Mouse (Mus musculus) bone marrow macrophage, adult 2 months (primary cell): Measurements from ENCODE around the gene Top1. TPM values are rescaled to one million over a fixed set of nuclear protein-coding genes. Genes with fewer than 3 reads are reported as not detected.

Source experiments
- H3K27ac ChIP-seq: 2 replicates; pipeline ENCODE4 v1.5.1; 2012; ENCODE audit warnings: low read depth, low read length; ENCODE audit not compliant: insufficient read depth
- H3K4me1 ChIP-seq: 2 replicates; pipeline ENCODE4 v1.6.1; 2012; ENCODE audit warnings: low read length; ENCODE audit not compliant: control insufficient read depth, insufficient read depth
- H3K4me3 ChIP-seq: 2 replicates; pipeline ENCODE4 v1.5.1; 2012; ENCODE audit warnings: mild to moderate bottlenecking, low read length, moderate library complexity; ENCODE audit not compliant: insufficient read depth
- CTCF ChIP-seq: IDR thresholded peaks from 2 replicates; pipeline ENCODE4 v1.5.1; 2012; ENCODE audit warnings: low read depth, mild to moderate bottlenecking, low read length, moderate library complexity
- POLR2A ChIP-seq: IDR thresholded peaks from 2 replicates; pipeline ENCODE4 v1.6.1; 2012; ENCODE audit warnings: mild to moderate bottlenecking, low read depth, low read length, borderline replicate concordance
- polyA plus RNA-seq: library from polyadenylated mRNA; stranded (reverse); fragments of >200 nt; gene quantifications from 2 replicates; pipeline ENCODE4 v1.2.4, GENCODE M21; 2012; ENCODE audit not compliant: missing spikeins, insufficient read depth, insufficient read length

Top1 gene
- polyA plus RNA-seq, 1 experiment, result 42.9 TPM

- Histone ChIP-seq H3K4me3 (no peak overlapping the region), H3K27ac (no peak overlapping the region), H3K4me1 (peaks cover 12% of the 10 kb centered on the region)
- TF ChIP-seq CTCF (no peak), POLR2A (no peak)
Measured at GRCm38 (mm10) chr2:160738354-160738753, 92.7 kb downstream of the Top1 start.

GRCm38 (mm10) chr2:160739647-160740356, 94.1 kb downstream of the Top1 start:
- Histone ChIP-seq H3K4me1 (peaks cover 17% of the 10 kb centered on the region), H3K4me3 (no peak overlapping the region), H3K27ac (no peak overlapping the region)
- no peak for TF ChIP-seq CTCF
- TF ChIP-seq POLR2A, result no peak

- Histone ChIP-seq H3K4me3 (no peak overlapping the region), H3K4me1 (peaks cover 20% of the 10 kb centered on the region), H3K27ac (no peak overlapping the region)
- TF ChIP-seq CTCF (no peak), POLR2A (no peak)
Measured at GRCm38 (mm10) chr2:160740521-160741156, 95.0 kb downstream of the Top1 start.

GRCm38 (mm10) chr2:160741580-160741979, 95.9 kb downstream of the Top1 start:
- H3K4me1 ChIP-seq, result peaks cover 20% of the 10 kb centered on the region

DNA sequence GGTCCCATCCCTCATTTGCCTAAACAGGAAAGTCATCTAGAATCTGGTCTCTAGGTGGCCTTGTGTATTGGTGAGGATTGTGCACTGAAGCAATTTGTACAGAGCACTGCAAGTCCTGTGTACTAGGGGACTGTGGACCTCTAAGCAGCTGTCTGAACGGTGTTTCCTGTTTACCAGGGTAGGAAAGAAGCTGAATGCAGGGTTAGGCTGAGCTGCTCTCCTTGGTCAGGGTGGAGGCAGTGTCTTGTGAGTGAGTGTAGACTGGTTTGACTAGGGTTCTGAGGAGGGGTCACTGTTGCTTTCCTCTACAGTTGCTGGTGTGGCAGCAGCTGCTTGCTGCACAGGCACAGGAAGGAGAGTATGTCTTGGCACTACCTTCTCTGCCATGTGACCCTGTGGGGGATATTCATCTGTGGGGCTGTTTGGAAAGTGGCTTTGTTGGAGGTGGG, 96.5 kb downstream of the Top1 start:
- Histone ChIP-seq H3K4me3 (no peak overlapping the region), H3K4me1 (peaks cover 20% of the 10 kb centered on the region), H3K27ac (no peak overlapping the region)
- no peak for TF ChIP-seq CTCF
- no peak for TF ChIP-seq POLR2A

More at GRCm38 (mm10) chr2:160741580-160741979, 95.9 kb downstream of the Top1 start:
- TF ChIP-seq CTCF (no peak), POLR2A (no peak)
- no peak overlapping the region for H3K4me3 ChIP-seq
- no peak overlapping the region for H3K27ac ChIP-seq

- H3K4me1 ChIP-seq, result peaks cover 20% of the 10 kb centered on the region
- H3K4me3 ChIP-seq, result no peak overlapping the region
- H3K27ac ChIP-seq, result no peak overlapping the region
- TF ChIP-seq POLR2A, result no peak
Measured at GRCm38 (mm10) chr2:160744040-160744822, 98.5 kb downstream of the Top1 start.

DNA sequence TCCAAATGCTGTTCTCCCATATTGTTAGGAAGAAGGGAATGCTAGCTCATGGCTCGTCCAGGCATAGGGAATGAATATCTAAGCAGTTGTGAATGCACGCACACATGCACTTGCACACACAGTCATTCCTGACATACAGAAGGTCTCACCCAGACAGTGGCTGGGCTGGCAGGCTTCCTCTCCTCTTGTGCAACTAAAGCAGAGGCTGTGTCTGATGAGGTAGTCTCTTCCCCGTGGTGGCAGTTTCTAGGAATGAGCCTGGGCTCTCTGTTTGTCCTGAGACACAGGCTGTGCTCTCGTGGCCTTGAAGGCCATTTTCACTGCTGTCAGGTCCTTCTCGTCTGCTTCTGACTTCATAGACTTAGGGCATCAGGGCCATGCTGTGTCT, 99.1 kb downstream of the Top1 start:
- Histone ChIP-seq H3K27ac (no peak overlapping the region), H3K4me3 (no peak overlapping the region), H3K4me1 (peaks cover 20% of the 10 kb centered on the region)
- no peak for TF ChIP-seq POLR2A

DNA sequence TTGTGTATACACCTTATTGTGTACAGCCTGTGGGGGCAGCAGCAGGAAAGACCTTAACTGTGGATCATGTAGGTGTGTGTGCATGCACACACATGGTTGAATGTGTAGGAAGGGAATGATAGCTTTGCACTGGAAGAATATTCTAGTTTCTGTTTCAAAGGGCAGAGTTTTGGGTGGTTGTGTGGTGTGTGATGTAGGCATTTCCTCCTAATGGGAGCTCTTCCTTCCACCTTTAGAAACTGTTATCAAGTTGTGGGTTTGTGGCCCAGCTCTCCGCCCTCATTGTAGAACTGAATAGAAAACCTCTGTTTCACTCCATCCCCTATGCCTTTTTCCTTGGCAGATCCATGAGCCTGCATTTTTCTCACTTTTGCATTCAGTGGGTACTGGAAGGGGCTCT, 99.8 kb downstream of the Top1 start:
- peaks cover 20% of the 10 kb centered on the region for H3K4me1 ChIP-seq
- no peak overlapping the region for H3K27ac ChIP-seq
- TF ChIP-seq CTCF, result no peak
- TF ChIP-seq POLR2A, result no peak
- H3K4me3 ChIP-seq, result no peak overlapping the region

DNA sequence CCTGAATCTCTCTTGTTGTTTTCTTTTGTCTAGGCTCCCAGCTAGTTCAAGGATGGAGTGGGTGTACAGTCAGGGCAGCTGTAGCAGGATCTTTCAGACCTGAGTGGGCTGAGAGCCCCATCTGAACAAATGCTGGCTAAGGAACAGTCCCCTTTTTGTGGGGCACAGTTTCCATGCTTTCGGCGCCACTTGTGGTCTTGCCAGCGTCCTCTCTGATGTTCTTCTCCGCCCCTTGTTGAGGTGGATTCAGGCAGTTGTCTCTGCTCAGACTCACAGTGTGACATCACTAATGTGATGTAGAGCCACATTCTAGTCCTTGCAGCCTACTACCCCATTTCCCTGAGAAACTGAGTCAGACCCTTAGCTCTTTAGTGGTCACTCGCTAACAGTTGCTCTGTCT, 100.9 kb downstream of the Top1 start:
- no peak for TF ChIP-seq POLR2A
- no peak for TF ChIP-seq CTCF
- no peak overlapping the region for H3K4me3 ChIP-seq
- H3K4me1 ChIP-seq, result peaks cover 16% of the 10 kb centered on the region
- H3K27ac ChIP-seq, result no peak overlapping the region

- Histone ChIP-seq H3K4me1 (peaks cover 11% of the 10 kb centered on the region), H3K4me3 (no peak overlapping the region), H3K27ac (no peak overlapping the region)
- TF ChIP-seq CTCF (no peak), POLR2A (no peak)
Measured at GRCm38 (mm10) chr2:160747075-160747474, 101.4 kb downstream of the Top1 start.
